Mouse (Mus musculus) left cerebral cortex, postnatal 25 days (tissue): Measurements from ENCODE around the gene Adgra3. TPM values are rescaled to one million over a fixed set of nuclear protein-coding genes. Genes with fewer than 3 reads are reported as not detected.

Experiments
- DNase-seq, 2 experiments: peaks; one replicate each; pipeline ENCODE4 v3.0.0; 2022; ENCODE audit warnings: low spot score in 2 of 2, mixed read lengths in 1 of 2
- intact Hi-C: fragments of 180-260 bp; cut with DNase I; formaldehyde crosslinking; loops from one replicate; pipeline ENCODE4 v1.15.1; 2025
- total RNA-seq, 2 experiments: library from RNA; stranded (reverse); gene quantifications; 2 replicates each; pipeline ENCODE4 v1.2.3; 2021

Gene Adgra3
- total RNA-seq, 2 experiments from 2014 or later: 22.8 to 27.4 TPM

DNA sequence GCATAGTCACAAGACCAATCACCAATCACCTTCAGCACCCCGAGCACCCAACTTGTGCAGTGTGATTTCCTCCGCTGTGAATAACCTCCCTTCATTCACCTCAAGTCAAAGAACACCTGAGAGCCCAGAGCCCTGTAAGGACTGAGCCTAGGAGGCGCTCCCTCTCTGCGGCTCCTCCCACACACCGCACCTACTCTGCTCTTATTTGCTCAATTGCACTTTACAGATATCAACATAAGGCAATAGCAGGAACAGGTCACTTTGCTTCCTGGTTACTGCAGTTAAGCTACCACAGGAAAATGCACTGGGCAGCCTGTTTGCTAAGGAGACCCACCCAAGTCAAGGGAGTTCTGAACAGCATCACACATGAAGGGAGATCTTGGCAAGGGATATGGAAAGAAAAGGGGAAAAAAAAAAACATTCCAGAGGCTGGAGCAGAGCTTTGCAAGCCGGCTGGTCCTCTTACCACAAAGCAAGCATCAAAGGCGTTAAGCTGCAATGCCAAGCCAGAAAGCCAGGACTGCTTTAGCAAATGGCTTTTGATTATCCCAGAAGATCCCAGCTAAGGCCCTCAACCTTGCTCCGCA is 68.0 kb downstream of the Adgra3 start:
- intact Hi-C loops: no loop called here
- DNase-seq: no peak

DNA sequence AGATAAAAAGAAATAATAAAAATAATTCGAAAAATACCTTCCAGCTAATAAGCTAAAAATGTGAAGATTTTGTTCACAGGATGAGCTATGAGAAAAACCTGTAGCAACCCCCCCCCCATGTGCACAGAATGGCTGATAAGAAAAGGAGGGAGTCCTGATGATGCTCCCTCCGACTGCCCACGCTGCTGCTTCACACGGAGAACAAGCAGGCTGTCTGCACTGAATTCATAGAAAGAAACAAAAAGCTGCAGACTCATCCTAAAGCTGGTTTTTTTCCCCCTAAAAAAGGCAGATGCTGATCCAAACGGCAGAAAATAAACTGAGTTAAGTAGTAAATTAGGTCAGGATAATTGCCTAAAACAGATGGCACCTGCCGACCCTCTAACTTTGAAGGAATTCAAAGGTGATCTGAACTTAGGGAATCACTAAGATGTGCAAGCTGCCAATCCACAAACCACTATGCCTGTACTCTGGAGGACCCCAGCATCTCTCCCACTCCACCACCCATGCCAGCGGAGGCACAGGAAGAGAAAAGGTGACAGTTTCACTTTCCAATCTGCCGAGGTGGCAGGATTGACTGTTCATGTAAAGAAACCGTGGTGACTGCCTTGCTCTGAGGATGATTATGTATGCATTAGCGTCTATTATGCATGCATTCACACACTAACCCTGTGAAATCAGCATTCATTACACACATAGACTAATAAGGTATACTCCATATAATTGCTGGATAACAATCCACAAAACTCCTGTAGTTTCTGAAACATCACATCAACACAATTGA is 70.6 kb downstream of the Adgra3 start:
- intact Hi-C loops: no loop called here
- peak; percentile 32 to 65 for DNase-seq

- intact Hi-C loops: no loop called here
Measured at GRCm38 (mm10) chr5:49980727-49981126, 78.1 kb downstream of the Adgra3 start.

GRCm38 (mm10) chr5:49979246-49979645 is 79.6 kb downstream of the Adgra3 start:
- no peak for DNase-seq
- intact Hi-C loops: no loop called here

More at GRCm38 (mm10) chr5:49980727-49981126, 78.1 kb downstream of the Adgra3 start:
- no peak for DNase-seq

DNA sequence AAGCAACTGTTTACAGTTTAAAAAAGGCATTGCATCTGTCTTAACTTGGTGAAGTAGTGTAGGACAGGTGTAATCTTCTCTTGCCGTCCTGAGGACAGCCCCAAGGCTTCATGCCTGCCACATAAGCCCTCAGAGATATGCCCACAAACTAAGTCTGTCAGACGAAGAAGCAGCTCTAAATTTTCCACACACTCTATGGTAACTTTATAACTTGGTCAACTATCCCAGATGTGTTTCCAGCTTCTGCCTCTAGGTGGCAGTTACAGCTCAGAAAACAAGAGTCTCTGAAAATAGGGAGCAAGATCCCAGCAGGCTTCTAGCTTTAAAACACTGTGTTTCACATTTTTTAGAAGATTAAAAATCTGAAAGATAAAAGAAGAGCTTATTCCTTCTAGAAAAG is 82.8 kb downstream of the Adgra3 start:
- DNase-seq: peak; percentile 82 to 87
- intact Hi-C loops: loop anchor here (2.0 kb wide), 1 partner anchor 241 kb away; no protein-coding TSS in a partner anchor

- intact Hi-C loops: no loop called here
Measured at GRCm38 (mm10) chr5:49974211-49974610, 84.6 kb downstream of the Adgra3 start.

DNA sequence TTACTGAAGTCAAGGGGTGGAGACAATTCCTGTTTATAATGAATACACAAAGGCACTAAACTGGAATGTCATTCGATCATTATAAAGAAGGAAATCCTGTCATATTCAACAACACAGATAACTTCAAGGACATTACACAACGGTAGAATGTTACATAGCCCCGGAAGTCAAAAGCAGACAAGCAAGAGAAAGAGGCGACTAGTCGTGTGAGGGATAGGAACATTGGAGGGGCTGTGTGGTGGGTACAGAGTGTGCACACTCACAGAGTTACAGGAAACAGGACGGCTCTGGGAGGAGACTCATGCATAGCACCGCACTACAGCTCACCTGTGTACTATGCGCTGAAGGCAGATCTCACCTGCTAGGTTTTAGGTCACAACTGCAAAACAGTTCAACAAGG is 89.1 kb downstream of the Adgra3 start:
- intact Hi-C loops: loop anchor here (10.0 kb wide), 1 partner anchor 875 kb away; no protein-coding TSS in a partner anchor
- no peak for DNase-seq

More at GRCm38 (mm10) chr5:49974211-49974610, 84.6 kb downstream of the Adgra3 start:
- no peak for DNase-seq

- DNase-seq: no peak
- intact Hi-C loops: loop anchor here (10.0 kb wide), 1 partner anchor 873 kb away; no protein-coding TSS in a partner anchor
Measured at GRCm38 (mm10) chr5:49967726-49968125, 91.1 kb downstream of the Adgra3 start.

DNA sequence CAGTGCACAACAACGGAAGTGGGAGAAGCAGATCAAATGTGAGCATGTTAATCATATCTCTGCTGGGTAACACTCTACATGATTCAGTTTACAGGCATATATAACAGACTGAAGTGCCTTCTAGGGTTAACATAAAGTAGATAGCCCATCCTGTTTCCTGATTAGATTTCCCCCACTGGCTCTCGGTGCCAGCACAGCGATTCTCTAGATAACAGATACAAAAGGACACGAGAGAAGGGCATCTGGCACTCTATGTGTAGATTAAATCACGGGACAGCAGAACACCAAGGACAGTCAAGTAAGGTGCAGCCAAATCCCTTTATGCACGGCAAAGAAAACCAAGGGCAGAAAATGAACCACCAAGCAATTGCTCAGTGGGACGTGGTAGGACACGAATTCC is 93.0 kb downstream of the Adgra3 start:
- intact Hi-C loops: loop anchor here (10.0 kb wide), 1 partner anchor 871 kb away; no protein-coding TSS in a partner anchor

DNA sequence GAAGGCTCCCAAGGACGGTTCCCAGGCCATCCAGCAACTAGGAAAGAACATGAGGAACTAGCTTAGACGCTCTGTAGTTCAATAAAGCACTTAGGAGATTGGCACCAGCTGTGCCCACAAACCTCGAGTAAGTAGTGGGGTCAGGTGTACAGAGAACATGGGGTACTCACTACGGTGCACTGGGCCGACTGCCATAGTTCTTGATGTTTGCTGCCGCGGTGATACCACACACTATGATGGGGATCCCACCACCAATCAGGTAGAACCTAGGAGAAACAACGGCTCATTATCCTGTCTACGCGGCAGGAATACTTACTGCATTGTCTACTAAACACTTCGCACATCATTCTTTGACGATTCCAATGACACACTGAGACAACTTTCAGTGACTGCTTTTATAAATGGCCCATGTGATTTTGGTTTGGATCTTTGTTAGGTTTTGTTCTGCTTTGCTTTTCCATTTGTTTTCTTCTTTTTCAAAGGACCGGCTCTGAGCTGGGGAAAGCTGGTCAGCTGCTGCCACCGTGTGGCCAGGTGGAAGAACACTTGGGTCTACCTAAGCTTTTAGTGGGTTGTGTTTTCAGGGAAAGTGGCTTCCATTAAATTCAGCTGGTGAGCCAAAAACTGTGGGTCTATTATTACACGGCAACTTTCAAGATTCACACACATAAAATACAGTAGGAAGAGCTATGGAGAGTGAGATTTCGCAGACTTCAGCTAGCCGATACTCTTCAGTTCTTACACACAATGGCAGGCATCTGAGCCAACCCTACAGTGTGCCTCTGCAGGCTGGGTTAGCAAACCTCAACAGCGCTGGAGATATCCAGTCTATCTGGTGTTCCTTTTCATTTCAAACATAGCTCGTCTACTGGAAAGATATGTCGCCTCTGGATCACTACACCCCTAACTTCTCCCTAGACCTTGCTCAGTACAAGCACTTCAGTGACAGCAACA is 97.1 kb downstream of the Adgra3 start:
- DNase-seq: peak; percentile 61 to 71
- intact Hi-C loops: loop anchor here (1.0 to 10.0 kb wide), 3 partner anchors 439 to 867 kb away; partner anchors contain the start of gene Kcnip4

More for the DNA sequence above, 93.0 kb downstream of the Adgra3 start:
- DNase-seq: no peak

DNA sequence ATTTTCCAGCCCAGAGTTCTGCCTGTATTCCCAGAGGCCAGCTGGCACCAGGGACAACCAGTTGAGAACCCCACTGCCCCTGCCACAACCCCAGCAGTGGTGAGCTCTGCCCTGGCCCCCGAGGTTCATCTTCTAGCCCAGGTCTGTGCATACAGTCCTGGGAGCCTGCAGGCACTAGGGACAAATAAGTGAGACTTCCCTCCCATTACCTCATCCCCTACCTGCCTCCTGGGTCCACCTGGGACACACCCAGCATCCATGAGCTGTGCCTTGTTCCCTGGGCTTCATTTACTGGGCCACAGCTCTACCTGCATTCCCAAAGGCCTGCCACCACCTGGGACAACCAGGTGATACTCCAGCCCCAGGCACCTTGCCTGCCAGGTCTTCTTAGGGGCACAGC is 122.5 kb downstream of the Adgra3 start:
- intact Hi-C loops: no loop called here
- DNase-seq: no peak

GRCm38 (mm10) chr5:49924712-49925111 is 134.1 kb downstream of the Adgra3 start:
- intact Hi-C loops: no loop called here
- peak in 1 of 2 experiments; percentile 22 for DNase-seq

DNA sequence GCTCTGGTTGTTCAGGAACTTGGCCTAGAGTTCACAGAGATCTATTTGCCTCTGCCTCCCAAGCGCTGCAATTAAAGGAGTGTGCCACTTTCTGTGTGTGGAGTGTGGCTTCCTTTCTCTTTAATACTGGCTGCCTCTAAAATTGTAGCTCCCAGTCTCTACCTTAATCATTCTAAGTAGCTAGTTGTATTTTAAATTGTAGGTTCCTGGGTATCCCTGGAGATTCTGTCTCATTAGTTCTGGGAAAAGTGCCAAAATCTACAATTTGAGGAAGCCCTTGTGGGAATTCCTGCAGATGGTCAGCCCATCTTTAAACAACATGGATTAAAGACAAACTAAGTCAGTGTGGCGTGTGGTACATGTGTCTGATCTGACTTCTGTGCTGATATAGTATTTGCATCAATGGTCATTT is 143.1 kb downstream of the Adgra3 start:
- intact Hi-C loops: no loop called here
- DNase-seq: no peak
